Mouse (Mus musculus): ENCODE results near the gene Hist1h3g.

GRCm38 (mm10) chr13:23576906-23577639 is 41.9 kb downstream of the Hist1h3g start:
- TF ChIP-seq CTCF (IDR thresholded peaks at IDR 0.05; ENCODE audit: extremely low read depth, insufficient read depth, low read length), result no peak
- TF ChIP-seq POLR2A (IDR thresholded peaks at IDR 0.05; ENCODE audit: extremely low read depth, insufficient read depth, low read length), result no peak

Measured in cortical plate, adult 2 months (tissue).